Mouse (Mus musculus): ENCODE data around the gene Ggt1.

GRCm38 (mm10) chr10:75586553-75586879 is 25.1 kb downstream of the Ggt1 start:
- TF ChIP-seq MAX (IDR thresholded peaks at IDR 0.05; ENCODE audit: low read depth) (no peak), POLR2A (IDR thresholded peaks at IDR 0.05; ENCODE audit: insufficient read length, low read depth) (no peak), CEBPB (IDR thresholded peaks at IDR 0.05; ENCODE audit: insufficient read depth, poor library complexity, severe bottlenecking) (no peak), USF1 (IDR thresholded peaks at IDR 0.05; ENCODE audit: low read depth) (no peak), SRF (IDR thresholded peaks at IDR 0.05; ENCODE audit: control insufficient read depth, insufficient read length, low read depth) (no peak), TCF12 (IDR thresholded peaks at IDR 0.05; ENCODE audit: insufficient read depth, poor library complexity, severe bottlenecking) (no peak), MYOD1 (IDR thresholded peaks at IDR 0.05; ENCODE audit: control insufficient read depth in 1 of 3, insufficient read length in 2 of 3, low read depth in 2 of 3) (no peak), E2F4 (IDR thresholded peaks at IDR 0.05; ENCODE audit: insufficient read depth) (no peak), MYOG (IDR thresholded peaks at IDR 0.05; ENCODE audit: control insufficient read depth in 1 of 3, insufficient read depth in 1 of 3, insufficient read length in 2 of 3, low read depth in 2 of 3) (no peak), TCF3 (IDR thresholded peaks at IDR 0.05; ENCODE audit: insufficient read length, low read depth) (no peak), POLR2AphosphoS2 (IDR thresholded peaks at IDR 0.05; ENCODE audit: insufficient read length, low read depth) (no peak), REST (IDR thresholded peaks at IDR 0.05; ENCODE audit: insufficient read depth, insufficient read length) (no peak)
